Mouse (Mus musculus): ENCODE results near the gene Ypel2. TPM values are rescaled to one million over a fixed set of nuclear protein-coding genes. Genes with fewer than 3 reads are reported as not detected.

Gene Ypel2
- polyA plus RNA-seq, 1 experiment from 2014 or later: 11.6 TPM

DNA sequence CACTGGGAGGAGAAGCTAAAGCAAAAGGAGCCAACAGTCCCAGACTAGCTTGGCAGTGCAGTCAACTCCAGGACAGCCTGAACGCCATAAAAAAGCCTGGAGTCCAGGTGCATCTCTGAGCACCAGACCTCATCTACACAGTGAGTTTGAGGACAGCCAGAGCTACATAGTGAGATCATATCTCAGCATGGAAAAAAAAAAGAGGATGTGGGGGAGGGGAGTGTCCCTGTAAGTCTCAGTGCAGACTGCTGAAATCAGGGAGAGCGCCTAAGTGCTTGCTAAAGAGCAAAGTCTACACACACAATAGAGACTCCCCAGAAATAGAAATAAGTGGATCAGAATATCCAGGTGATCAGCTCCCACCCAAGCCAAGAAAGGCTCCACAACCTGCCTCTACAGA lies 37.1 kb downstream of the Ypel2 start:
- H3K27ac ChIP-seq (ENCODE audit: low read length): peak overlapping the region; percentile 2; the same call in 1 of the 2 replicates
- 62% methylated on average over 2 of the region's 2 CpGs for WGBS

DNA sequence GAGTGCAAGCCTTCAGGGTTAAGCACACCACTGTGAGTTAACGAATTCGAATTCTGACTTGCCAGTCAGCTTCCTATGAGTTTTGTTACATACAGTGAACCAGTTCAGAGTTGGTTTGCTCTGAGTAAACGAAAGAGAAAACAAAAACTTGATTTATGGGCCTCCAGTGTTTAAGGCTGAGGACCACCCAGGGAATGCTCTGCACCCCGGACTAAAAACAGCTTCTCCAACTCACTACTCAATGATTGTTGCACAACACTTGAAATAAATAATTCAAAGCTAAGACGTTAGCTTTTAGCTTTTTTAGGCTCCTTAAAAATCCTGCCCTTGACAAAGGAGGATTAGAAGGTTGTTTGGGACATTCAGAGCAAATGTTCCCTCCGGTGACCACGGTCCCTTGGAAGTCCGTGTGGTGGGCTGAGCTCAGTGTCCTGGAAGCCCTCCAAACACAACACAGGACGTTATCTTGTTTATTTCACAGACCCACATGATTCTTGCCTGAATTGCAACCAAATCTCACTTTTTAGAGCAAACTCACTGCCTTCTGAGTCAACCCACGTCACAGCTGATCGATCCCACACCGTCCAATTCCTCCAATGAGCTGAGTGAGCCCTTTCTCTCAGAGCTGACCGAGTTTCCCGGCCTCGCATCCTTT lies 38.8 kb downstream of the Ypel2 start:
- Histone ChIP-seq H3K4me1 (ENCODE audit: insufficient read depth, low read length) (peaks cover 73% of the 10 kb centered on the region), H3K4me3 (ENCODE audit: low read length) (no peak overlapping the region), H3K9me3 (ENCODE audit: low read length) (no peaks in the 10 kb centered on the region), H3K27me3 (ENCODE audit: insufficient read depth, low read length) (no peaks in the 10 kb centered on the region), H3K27ac (ENCODE audit: low read length) (peak overlapping the region; percentile 69), H3K9ac (replicated peaks; ENCODE audit: low read length) (no peak overlapping the region), H3K4me2 (replicated peaks; ENCODE audit: low read depth, low read length) (peak overlapping the region; percentile 21), H3K36me3 (ENCODE audit: insufficient read depth, low read length) (0 out of 2 replicates have a peak, but pooled peaks cover 4% of the 10 kb centered on the region)
- 37% methylated on average over 15 of the region's 15 CpGs for WGBS
- no peak for ATAC-seq (ENCODE audit: low FRiP score, low TSS enrichment)

More for the DNA sequence above, 37.1 kb downstream of the Ypel2 start:
- Histone ChIP-seq H3K4me2 (replicated peaks; ENCODE audit: low read depth, low read length) (no peak overlapping the region), H3K9me3 (ENCODE audit: low read length) (no peaks in the 10 kb centered on the region), H3K4me3 (ENCODE audit: low read length) (no peak overlapping the region), H3K27me3 (ENCODE audit: insufficient read depth, low read length) (no peaks in the 10 kb centered on the region), H3K36me3 (ENCODE audit: insufficient read depth, low read length) (no peaks in the 10 kb centered on the region), H3K9ac (replicated peaks; ENCODE audit: low read length) (no peak overlapping the region), H3K4me1 (ENCODE audit: insufficient read depth, low read length) (peaks cover 82% of the 10 kb centered on the region)
- no peak for ATAC-seq (ENCODE audit: low FRiP score, low TSS enrichment)

DNA sequence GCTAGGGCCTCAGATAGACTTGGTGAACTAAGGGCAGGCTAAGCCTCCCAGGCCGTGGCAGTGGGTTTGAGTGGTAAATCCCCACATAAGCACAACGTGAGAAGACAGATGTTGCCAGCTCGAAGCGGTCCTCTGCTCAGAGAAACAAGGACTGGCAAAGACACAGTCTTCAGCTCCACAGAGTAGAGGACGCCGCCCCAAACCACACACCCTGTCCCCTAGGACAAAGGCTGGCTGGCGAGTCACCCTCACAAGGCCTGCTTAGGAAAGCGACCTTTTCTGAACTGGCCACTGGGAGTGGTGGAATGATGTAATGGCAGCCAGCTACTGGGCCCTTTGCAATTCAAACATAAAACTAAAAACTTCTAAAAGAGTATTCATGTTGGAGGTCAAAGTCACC lies 40.4 kb downstream of the Ypel2 start:
- Histone ChIP-seq H3K4me1 (ENCODE audit: insufficient read depth, low read length) (peaks cover 56% of the 10 kb centered on the region), H3K27ac (ENCODE audit: low read length) (no peak overlapping the region)
- 77% methylated on average over 8 of the region's 8 CpGs for WGBS

DNA sequence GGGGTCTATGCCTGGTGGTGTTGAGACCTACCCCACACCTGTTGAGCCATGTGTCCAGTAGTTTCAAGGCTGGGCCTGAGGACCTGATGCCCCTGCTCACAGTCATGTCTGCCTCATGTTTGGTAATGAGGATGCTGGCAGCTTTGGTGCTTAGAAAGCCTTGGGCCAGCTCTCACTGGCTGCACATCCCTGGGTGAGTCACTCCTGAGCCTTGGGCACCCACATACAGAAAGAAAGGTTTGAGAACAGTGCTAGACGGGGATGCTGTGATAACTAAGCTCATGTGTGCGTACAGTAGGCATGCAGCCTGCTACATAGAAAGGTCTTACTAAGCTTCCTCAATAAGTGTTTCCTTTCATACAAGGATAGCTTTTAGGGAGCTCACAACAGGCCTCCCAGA lies 40.8 kb downstream of the Ypel2 start:
- Histone ChIP-seq H3K27me3 (ENCODE audit: insufficient read depth, low read length) (no peaks in the 10 kb centered on the region), H3K9ac (replicated peaks; ENCODE audit: low read length) (no peak overlapping the region), H3K36me3 (ENCODE audit: insufficient read depth, low read length) (peaks cover 14% of the 10 kb centered on the region; the same call in 1 of the 2 replicates), H3K4me1 (ENCODE audit: insufficient read depth, low read length) (peaks cover 52% of the 10 kb centered on the region), H3K9me3 (ENCODE audit: low read length) (no peaks in the 10 kb centered on the region), H3K4me3 (ENCODE audit: low read length) (no peak overlapping the region), H3K4me2 (replicated peaks; ENCODE audit: low read depth, low read length) (no peak overlapping the region), H3K27ac (ENCODE audit: low read length) (peak overlapping the region; percentile 25; the same call in 1 of the 2 replicates)
- 97% methylated on average over 2 of the region's 2 CpGs for WGBS
- no peak for ATAC-seq (ENCODE audit: low FRiP score, low TSS enrichment)

More for the DNA sequence above, 40.4 kb downstream of the Ypel2 start:
- Histone ChIP-seq H3K36me3 (ENCODE audit: insufficient read depth, low read length) (peaks cover 14% of the 10 kb centered on the region; the same call in 1 of the 2 replicates), H3K9ac (replicated peaks; ENCODE audit: low read length) (no peak overlapping the region), H3K4me3 (ENCODE audit: low read length) (no peak overlapping the region), H3K27me3 (ENCODE audit: insufficient read depth, low read length) (no peaks in the 10 kb centered on the region), H3K4me2 (replicated peaks; ENCODE audit: low read depth, low read length) (no peak overlapping the region), H3K9me3 (ENCODE audit: low read length) (no peaks in the 10 kb centered on the region)
- ATAC-seq (ENCODE audit: low FRiP score, low TSS enrichment): no peak

DNA sequence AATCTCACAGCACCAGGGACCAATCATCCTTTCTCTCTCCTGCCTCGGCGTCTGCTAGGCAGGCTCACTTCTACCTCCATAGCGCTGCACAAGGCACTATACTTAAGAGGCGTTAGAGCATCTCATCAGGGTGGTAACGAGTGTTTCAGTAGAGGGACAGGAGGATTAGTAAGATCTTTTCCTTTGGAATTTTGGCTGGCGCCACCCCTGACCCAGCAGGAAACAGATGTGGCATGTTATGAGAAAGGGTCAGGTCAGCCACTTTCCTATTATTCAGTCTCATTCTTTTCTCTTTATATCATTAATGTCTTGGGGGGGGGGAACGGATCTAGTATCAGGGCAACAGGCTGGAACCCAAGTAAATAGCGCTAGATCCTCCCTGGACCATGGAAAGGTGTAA lies 41.8 kb downstream of the Ypel2 start:
- Histone ChIP-seq H3K4me1 (ENCODE audit: insufficient read depth, low read length) (peaks cover 42% of the 10 kb centered on the region), H3K4me2 (replicated peaks; ENCODE audit: low read depth, low read length) (no peak overlapping the region), H3K27ac (ENCODE audit: low read length) (peak overlapping the region; percentile 25; the same call in 1 of the 2 replicates), H3K27me3 (ENCODE audit: insufficient read depth, low read length) (no peaks in the 10 kb centered on the region), H3K36me3 (ENCODE audit: insufficient read depth, low read length) (peaks cover 14% of the 10 kb centered on the region; the same call in 1 of the 2 replicates), H3K9me3 (ENCODE audit: low read length) (no peaks in the 10 kb centered on the region), H3K9ac (replicated peaks; ENCODE audit: low read length) (no peak overlapping the region), H3K4me3 (ENCODE audit: low read length) (no peak overlapping the region)
- WGBS: 70% methylated on average over 8 of the region's 8 CpGs
- ATAC-seq (ENCODE audit: low FRiP score, low TSS enrichment): no peak

DNA sequence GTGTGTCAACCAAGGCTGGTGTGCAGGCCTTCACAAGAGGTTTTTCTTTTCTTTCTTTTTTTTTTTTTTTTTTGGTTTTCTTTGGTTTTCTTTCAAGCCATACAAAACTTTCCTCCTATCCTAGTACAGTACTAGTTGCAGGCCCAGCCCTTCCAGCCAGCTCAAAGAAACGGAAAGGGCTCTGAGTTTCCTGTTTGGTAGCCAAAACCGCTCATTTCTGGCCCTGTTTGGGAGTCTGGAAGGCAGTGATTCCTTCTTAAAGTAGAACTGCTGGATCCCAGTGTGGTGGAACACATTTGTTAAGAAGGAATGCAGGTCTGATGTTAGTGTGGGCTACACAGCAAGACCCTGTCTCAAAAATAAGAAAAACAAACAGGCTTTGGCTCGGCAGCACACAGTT lies 43.0 kb downstream of the Ypel2 start:
- no peaks in the 10 kb centered on the region for H3K9me3 ChIP-seq (ENCODE audit: low read length)
- peak overlapping the region; percentile 57 for H3K27ac ChIP-seq (ENCODE audit: low read length)
- ATAC-seq (ENCODE audit: low FRiP score, low TSS enrichment): no peak
- H3K36me3 ChIP-seq (ENCODE audit: insufficient read depth, low read length): peaks cover 14% of the 10 kb centered on the region; the same call in 1 of the 2 replicates
- H3K9ac ChIP-seq (replicated peaks; ENCODE audit: low read length): no peak overlapping the region
- no peak overlapping the region for H3K4me2 ChIP-seq (replicated peaks; ENCODE audit: low read depth, low read length)
- WGBS: 63% methylated on average over 3 of the region's 3 CpGs
- H3K27me3 ChIP-seq (ENCODE audit: insufficient read depth, low read length): no peaks in the 10 kb centered on the region
- H3K4me3 ChIP-seq (ENCODE audit: low read length): no peak overlapping the region
- H3K4me1 ChIP-seq (ENCODE audit: insufficient read depth, low read length): peaks cover 33% of the 10 kb centered on the region

DNA sequence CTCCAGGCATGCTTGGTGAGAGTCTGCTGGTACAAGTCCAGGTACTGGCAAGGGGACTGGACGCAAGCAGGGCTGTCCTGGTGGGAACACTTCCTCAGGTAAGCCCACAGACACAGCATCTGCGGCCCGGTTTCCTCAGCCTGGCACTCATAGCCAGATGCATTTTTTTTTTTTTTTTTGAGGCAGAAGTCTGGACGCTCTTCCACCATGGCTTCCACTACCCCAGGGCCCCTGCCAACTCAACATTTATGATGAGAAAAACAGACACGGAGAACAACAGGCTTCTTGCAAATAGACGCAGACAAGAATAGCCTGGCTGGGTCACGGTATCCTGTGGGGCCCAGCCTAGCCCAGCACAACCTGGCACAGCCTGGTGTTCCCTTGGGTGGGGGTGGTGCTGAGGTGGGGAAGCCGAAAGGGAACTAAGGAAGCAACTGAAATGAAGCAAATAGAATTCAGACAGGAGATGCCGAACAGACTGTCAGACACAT lies 43.5 kb downstream of the Ypel2 start:
- no peak overlapping the region for H3K9ac ChIP-seq (replicated peaks; ENCODE audit: low read length)
- 73% methylated on average over 9 of the region's 9 CpGs for WGBS
- H3K9me3 ChIP-seq (ENCODE audit: low read length): no peaks in the 10 kb centered on the region
- H3K27me3 ChIP-seq (ENCODE audit: insufficient read depth, low read length): no peaks in the 10 kb centered on the region
- peaks cover 14% of the 10 kb centered on the region; the same call in 1 of the 2 replicates for H3K36me3 ChIP-seq (ENCODE audit: insufficient read depth, low read length)
- no peak overlapping the region for H3K4me2 ChIP-seq (replicated peaks; ENCODE audit: low read depth, low read length)
- no peak for ATAC-seq (ENCODE audit: low FRiP score, low TSS enrichment)
- peak overlapping the region; percentile 57 for H3K27ac ChIP-seq (ENCODE audit: low read length)
- H3K4me3 ChIP-seq (ENCODE audit: low read length): no peak overlapping the region
- peaks cover 29% of the 10 kb centered on the region for H3K4me1 ChIP-seq (ENCODE audit: insufficient read depth, low read length)

DNA sequence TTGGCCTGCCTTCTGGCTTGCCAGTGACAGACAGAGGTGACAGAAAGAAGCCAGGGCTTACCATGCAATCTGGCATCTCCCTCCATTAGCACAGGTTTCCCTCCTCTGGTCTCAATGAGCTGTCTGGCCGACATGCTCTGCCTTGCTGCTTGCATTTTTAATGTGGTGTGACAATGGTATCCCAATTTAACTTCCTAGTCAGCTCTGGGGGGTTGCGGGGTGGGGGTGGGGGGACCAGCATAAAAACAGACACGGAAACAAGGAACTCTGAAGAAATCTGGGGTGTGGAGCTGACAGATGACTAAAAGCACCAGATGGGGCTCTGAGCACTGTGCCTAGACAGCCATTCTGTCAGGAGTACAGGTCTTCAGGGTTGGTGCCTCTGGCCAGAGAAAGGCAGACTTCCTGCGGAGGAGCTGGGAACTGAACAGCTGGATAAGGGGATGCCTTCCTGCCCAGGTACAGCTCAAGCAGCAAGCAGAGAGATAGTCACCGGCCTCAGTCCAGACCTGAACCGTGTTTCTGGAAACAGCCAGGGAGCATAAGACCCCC lies 46.8 kb downstream of the Ypel2 start:
- no peak overlapping the region for H3K27ac ChIP-seq (ENCODE audit: low read length)
- ATAC-seq (ENCODE audit: low FRiP score, low TSS enrichment): no peak
- no peak overlapping the region for H3K9ac ChIP-seq (replicated peaks; ENCODE audit: low read length)
- H3K9me3 ChIP-seq (ENCODE audit: low read length): no peaks in the 10 kb centered on the region
- no peak overlapping the region for H3K4me2 ChIP-seq (replicated peaks; ENCODE audit: low read depth, low read length)
- peaks cover 14% of the 10 kb centered on the region for H3K36me3 ChIP-seq (ENCODE audit: insufficient read depth, low read length)
- 0 out of 2 replicates have a peak, but pooled peaks cover 9% of the 10 kb centered on the region for H3K4me1 ChIP-seq (ENCODE audit: insufficient read depth, low read length)
- no peaks in the 10 kb centered on the region for H3K27me3 ChIP-seq (ENCODE audit: insufficient read depth, low read length)
- 78% methylated on average over 6 of the region's 6 CpGs for WGBS
- no peak overlapping the region for H3K4me3 ChIP-seq (ENCODE audit: low read length)

DNA sequence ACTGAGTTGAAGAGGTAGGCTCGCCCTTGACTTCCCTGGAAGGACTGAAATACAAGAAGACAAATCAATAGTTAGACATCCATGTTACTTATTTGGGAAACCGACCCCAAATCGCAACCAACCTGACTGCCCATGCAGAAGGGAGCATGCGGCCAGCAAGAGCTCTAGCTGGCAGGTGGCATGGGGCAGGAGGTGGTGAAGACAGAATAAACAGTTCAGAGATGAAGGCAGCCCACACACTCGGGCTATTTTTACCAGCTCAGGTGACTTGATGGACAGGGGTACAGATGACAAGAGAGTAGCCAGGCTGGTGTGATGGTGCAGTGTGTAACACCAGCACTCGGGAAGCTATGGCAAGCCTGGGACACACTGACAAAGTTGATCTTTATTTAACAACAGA lies 47.6 kb downstream of the Ypel2 start:
- Histone ChIP-seq H3K27me3 (ENCODE audit: insufficient read depth, low read length) (no peaks in the 10 kb centered on the region), H3K9ac (replicated peaks; ENCODE audit: low read length) (no peak overlapping the region), H3K9me3 (ENCODE audit: low read length) (no peaks in the 10 kb centered on the region), H3K4me3 (ENCODE audit: low read length) (no peak overlapping the region), H3K36me3 (ENCODE audit: insufficient read depth, low read length) (peaks cover 14% of the 10 kb centered on the region), H3K4me2 (replicated peaks; ENCODE audit: low read depth, low read length) (no peak overlapping the region), H3K4me1 (ENCODE audit: insufficient read depth, low read length) (0 out of 2 replicates have a peak, but pooled peaks cover 9% of the 10 kb centered on the region), H3K27ac (ENCODE audit: low read length) (no peak overlapping the region)
- ATAC-seq (ENCODE audit: low FRiP score, low TSS enrichment): no peak
- WGBS: 73% methylated on average over 6 of the region's 6 CpGs

DNA sequence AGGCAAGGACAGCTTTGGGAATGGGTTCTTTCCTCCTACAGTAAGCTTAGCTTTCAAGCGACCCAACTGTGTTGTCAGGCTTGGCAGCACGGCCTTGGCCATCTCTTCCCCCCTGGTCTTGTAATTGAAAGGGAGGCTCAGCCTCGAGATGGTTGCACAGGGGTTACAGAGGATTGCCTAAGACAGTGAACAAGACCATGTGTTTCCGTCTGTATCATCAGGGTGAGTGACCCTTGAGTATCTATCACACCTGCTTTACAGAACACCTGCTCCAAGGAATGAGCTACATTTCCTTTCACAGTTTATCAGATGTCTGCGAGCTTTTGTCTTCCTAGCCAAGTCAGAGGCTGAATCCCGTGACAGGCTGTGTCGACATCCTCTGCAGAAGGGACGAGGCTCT lies 48.4 kb downstream of the Ypel2 start:
- H3K9me3 ChIP-seq (ENCODE audit: low read length): no peaks in the 10 kb centered on the region
- 0 out of 2 replicates have a peak, but pooled peaks cover 4% of the 10 kb centered on the region for H3K4me1 ChIP-seq (ENCODE audit: insufficient read depth, low read length)
- H3K4me3 ChIP-seq (ENCODE audit: low read length): no peak overlapping the region
- no peak overlapping the region for H3K4me2 ChIP-seq (replicated peaks; ENCODE audit: low read depth, low read length)
- no peak for ATAC-seq (ENCODE audit: low FRiP score, low TSS enrichment)
- H3K9ac ChIP-seq (replicated peaks; ENCODE audit: low read length): no peak overlapping the region
- H3K27me3 ChIP-seq (ENCODE audit: insufficient read depth, low read length): no peaks in the 10 kb centered on the region
- no peak overlapping the region for H3K27ac ChIP-seq (ENCODE audit: low read length)
- peaks cover 13% of the 10 kb centered on the region for H3K36me3 ChIP-seq (ENCODE audit: insufficient read depth, low read length)
- WGBS: 67% methylated on average over 8 of the region's 8 CpGs
